Mouse (Mus musculus): ENCODE data around the gene Sox5. TPM values are rescaled to one million over a fixed set of nuclear protein-coding genes. Genes with fewer than 3 reads are reported as not detected.
"Not testable (repeated sequence)": the region's sequence is repeated elsewhere in the genome, so short reads cannot be mapped to it uniquely, and the experiment has no call there.

Gene Sox5
- total RNA-seq, 2 experiments from 2014 or later, result 3.3 to 4.9 TPM

GRCm38 (mm10) chr6:144311754-144312153 is 470.0 kb downstream of the Sox5 start:
- DNase-seq, result no peak
- intact Hi-C loops (cut with DNase I), result no loop called here

GRCm38 (mm10) chr6:144309171-144309570 is 472.6 kb downstream of the Sox5 start:
- intact Hi-C loops (cut with DNase I), result no loop called here
- no peak for DNase-seq

GRCm38 (mm10) chr6:144307551-144308149 is 474.1 kb downstream of the Sox5 start:
- intact Hi-C loops (cut with DNase I), result no loop called here
- no peak for DNase-seq

- intact Hi-C loops (cut with DNase I), result no loop called here
- no peak for DNase-seq
Observed at GRCm38 (mm10) chr6:144302823-144303222, 479.0 kb downstream of the Sox5 start.

- intact Hi-C loops (cut with DNase I), result no loop called here
- DNase-seq, result no peak
Observed at GRCm38 (mm10) chr6:144301082-144301481, 480.7 kb downstream of the Sox5 start.

GRCm38 (mm10) chr6:144299503-144299858 is 482.3 kb downstream of the Sox5 start:
- intact Hi-C loops (cut with DNase I), result no loop called here
- DNase-seq, result no peak

- DNase-seq, result no peak
- intact Hi-C loops (cut with DNase I), result no loop called here
Observed at GRCm38 (mm10) chr6:144298641-144299502, 482.9 kb downstream of the Sox5 start.

GRCm38 (mm10) chr6:144297846-144298245 is 483.9 kb downstream of the Sox5 start:
- no peak for DNase-seq
- intact Hi-C loops (cut with DNase I), result no loop called here

GRCm38 (mm10) chr6:144297131-144297530 is 484.6 kb downstream of the Sox5 start:
- no peak for DNase-seq
- intact Hi-C loops (cut with DNase I), result no loop called here

GRCm38 (mm10) chr6:144291526-144291925 is 490.3 kb downstream of the Sox5 start:
- intact Hi-C loops (cut with DNase I), result no loop called here
- DNase-seq, result no peak

- intact Hi-C loops (cut with DNase I), result no loop called here
- no peak for DNase-seq
Observed at GRCm38 (mm10) chr6:144286122-144286521, 495.7 kb downstream of the Sox5 start.

GRCm38 (mm10) chr6:144283191-144283590 is 498.6 kb downstream of the Sox5 start:
- intact Hi-C loops (cut with DNase I), result no loop called here
- DNase-seq, result no peak

GRCm38 (mm10) chr6:144282756-144283155 is 499.0 kb downstream of the Sox5 start:
- intact Hi-C loops (cut with DNase I), result no loop called here
- no peak for DNase-seq

- intact Hi-C loops (cut with DNase I), result no loop called here
- DNase-seq, result no peak
Observed at GRCm38 (mm10) chr6:144281661-144282060, 500.1 kb downstream of the Sox5 start.

GRCm38 (mm10) chr6:144278505-144279053 is 503.2 kb downstream of the Sox5 start:
- intact Hi-C loops (cut with DNase I), result no loop called here
- DNase-seq, result no peak

GRCm38 (mm10) chr6:144273425-144273824 is 508.4 kb downstream of the Sox5 start:
- intact Hi-C loops (cut with DNase I); DNase-seq: not testable (repeated sequence)

- intact Hi-C loops (cut with DNase I), result no loop called here
- DNase-seq, result no peak
Observed at GRCm38 (mm10) chr6:144271326-144271725, 510.5 kb downstream of the Sox5 start.

GRCm38 (mm10) chr6:144270306-144270705 is 511.5 kb downstream of the Sox5 start:
- DNase-seq, result no peak
- intact Hi-C loops (cut with DNase I), result no loop called here

- intact Hi-C loops (cut with DNase I), result no loop called here
Observed at GRCm38 (mm10) chr6:144269666-144270065, 512.1 kb downstream of the Sox5 start.

GRCm38 (mm10) chr6:144265752-144266151 is 516.0 kb downstream of the Sox5 start:
- intact Hi-C loops (cut with DNase I), result no loop called here
- DNase-seq, result no peak

More at GRCm38 (mm10) chr6:144269666-144270065, 512.1 kb downstream of the Sox5 start:
- DNase-seq, result no peak

- no peak for DNase-seq
- intact Hi-C loops (cut with DNase I), result no loop called here
Observed at GRCm38 (mm10) chr6:144265004-144265403, 516.8 kb downstream of the Sox5 start.
